Mouse (Mus musculus): ENCODE results near the gene Anxa2. TPM values are rescaled to one million over a fixed set of nuclear protein-coding genes. Genes with fewer than 3 reads are reported as not detected.

The Anxa2 gene
- polyA plus RNA-seq (2012; ENCODE audit: insufficient read depth, insufficient read length, missing spikeins): 603 and 650 TPM in 2 replicates

GRCm38 (mm10) chr9:69453066-69453900 is at the start of gene Anxa2:
Gene Anxa2, plus strand, starts transcription at chr9:69453620.
- Histone ChIP-seq H3K4me1 (ENCODE audit: control insufficient read depth, insufficient read depth, insufficient read length, low read length) (peaks cover 13% of the 10 kb centered on the region), H3K27ac (replicated peaks; ENCODE audit: low read depth, low read length) (peak within 1 kb of the TSS; percentile 95)

GRCm38 (mm10) chr9:69404671-69405070 is 48.7 kb upstream of the Anxa2 start:
- Histone ChIP-seq H3K4me1 (ENCODE audit: control insufficient read depth, insufficient read depth, insufficient read length, low read length) (no peaks in the 10 kb centered on the region), H3K27ac (replicated peaks; ENCODE audit: low read depth, low read length) (no peak overlapping the region), H3K4me3 (ENCODE audit: insufficient read depth, low read depth, low read length) (no peak overlapping the region)

More at GRCm38 (mm10) chr9:69453066-69453900, at the start of gene Anxa2:
- peak within 1 kb of the TSS; percentile 96 for H3K4me3 ChIP-seq (ENCODE audit: insufficient read depth, low read depth, low read length)

GRCm38 (mm10) chr9:69419476-69419875 is 33.9 kb upstream of the Anxa2 start:
- H3K27ac ChIP-seq (replicated peaks; ENCODE audit: low read depth, low read length): no peak overlapping the region
- no peaks in the 10 kb centered on the region for H3K4me1 ChIP-seq (ENCODE audit: control insufficient read depth, insufficient read depth, insufficient read length, low read length)
- H3K4me3 ChIP-seq (ENCODE audit: insufficient read depth, low read depth, low read length): no peak overlapping the region

- Histone ChIP-seq H3K27ac (replicated peaks; ENCODE audit: low read depth, low read length) (no peak overlapping the region), H3K4me1 (ENCODE audit: control insufficient read depth, insufficient read depth, insufficient read length, low read length) (no peaks in the 10 kb centered on the region), H3K4me3 (ENCODE audit: insufficient read depth, low read depth, low read length) (no peak overlapping the region)
Measured at GRCm38 (mm10) chr9:69430531-69430930, 22.9 kb upstream of the Anxa2 start.

GRCm38 (mm10) chr9:69431863-69432555 is 21.4 kb upstream of the Anxa2 start:
- Histone ChIP-seq H3K4me1 (ENCODE audit: control insufficient read depth, insufficient read depth, insufficient read length, low read length) (no peaks in the 10 kb centered on the region), H3K4me3 (ENCODE audit: insufficient read depth, low read depth, low read length) (no peak overlapping the region), H3K27ac (replicated peaks; ENCODE audit: low read depth, low read length) (no peak overlapping the region)

- H3K4me3 ChIP-seq (ENCODE audit: insufficient read depth, low read depth, low read length): no peak overlapping the region
- no peak overlapping the region for H3K27ac ChIP-seq (replicated peaks; ENCODE audit: low read depth, low read length)
- no peaks in the 10 kb centered on the region; the same call in 1 of the 2 replicates for H3K4me1 ChIP-seq (ENCODE audit: control insufficient read depth, insufficient read depth, insufficient read length, low read length)
Measured at GRCm38 (mm10) chr9:69435194-69435593, 18.2 kb upstream of the Anxa2 start.

GRCm38 (mm10) chr9:69435662-69436061 is 17.8 kb upstream of the Anxa2 start:
- Histone ChIP-seq H3K4me3 (ENCODE audit: insufficient read depth, low read depth, low read length) (no peak overlapping the region), H3K4me1 (ENCODE audit: control insufficient read depth, insufficient read depth, insufficient read length, low read length) (no peaks in the 10 kb centered on the region; the same call in 1 of the 2 replicates), H3K27ac (replicated peaks; ENCODE audit: low read depth, low read length) (no peak overlapping the region)

- H3K4me3 ChIP-seq (ENCODE audit: insufficient read depth, low read depth, low read length): no peak overlapping the region
- peaks cover 9% of the 10 kb centered on the region; the same call in 1 of the 2 replicates for H3K4me1 ChIP-seq (ENCODE audit: control insufficient read depth, insufficient read depth, insufficient read length, low read length)
- H3K27ac ChIP-seq (replicated peaks; ENCODE audit: low read depth, low read length): peak overlapping the region; percentile 33; the same call in 1 of the 2 replicates
Measured at GRCm38 (mm10) chr9:69439805-69440357, 13.5 kb upstream of the Anxa2 start.

- Histone ChIP-seq H3K4me1 (ENCODE audit: control insufficient read depth, insufficient read depth, insufficient read length, low read length) (peaks cover 9% of the 10 kb centered on the region; the same call in 1 of the 2 replicates), H3K27ac (replicated peaks; ENCODE audit: low read depth, low read length) (peak overlapping the region; percentile 56), H3K4me3 (ENCODE audit: insufficient read depth, low read depth, low read length) (no peak overlapping the region)
Measured at GRCm38 (mm10) chr9:69442471-69443038, 10.9 kb upstream of the Anxa2 start.

- H3K4me3 ChIP-seq (ENCODE audit: insufficient read depth, low read depth, low read length): no peak overlapping the region
- H3K27ac ChIP-seq (replicated peaks; ENCODE audit: low read depth, low read length): no peak overlapping the region
- peaks cover 9% of the 10 kb centered on the region; the same call in 1 of the 2 replicates for H3K4me1 ChIP-seq (ENCODE audit: control insufficient read depth, insufficient read depth, insufficient read length, low read length)
Measured at GRCm38 (mm10) chr9:69443203-69443602, 10.2 kb upstream of the Anxa2 start.

GRCm38 (mm10) chr9:69448801-69449200 is 4.6 kb upstream of the Anxa2 start:
- Histone ChIP-seq H3K4me3 (ENCODE audit: insufficient read depth, low read depth, low read length) (no peak overlapping the region), H3K4me1 (ENCODE audit: control insufficient read depth, insufficient read depth, insufficient read length, low read length) (no peaks in the 10 kb centered on the region), H3K27ac (replicated peaks; ENCODE audit: low read depth, low read length) (peak overlapping the region; percentile 71)

GRCm38 (mm10) chr9:69450636-69451035 is 2.8 kb upstream of the Anxa2 start:
- Histone ChIP-seq H3K4me1 (ENCODE audit: control insufficient read depth, insufficient read depth, insufficient read length, low read length) (no peaks in the 10 kb centered on the region), H3K27ac (replicated peaks; ENCODE audit: low read depth, low read length) (no peak overlapping the region), H3K4me3 (ENCODE audit: insufficient read depth, low read depth, low read length) (no peak overlapping the region)

GRCm38 (mm10) chr9:69451886-69452810 is 1.3 kb upstream of the Anxa2 start:
- no peak overlapping the region for H3K27ac ChIP-seq (replicated peaks; ENCODE audit: low read depth, low read length)
- H3K4me1 ChIP-seq (ENCODE audit: control insufficient read depth, insufficient read depth, insufficient read length, low read length): peaks cover 6% of the 10 kb centered on the region
- no peak overlapping the region for H3K4me3 ChIP-seq (ENCODE audit: insufficient read depth, low read depth, low read length)

Measured in brown adipose tissue, adult 24 weeks (tissue).